Mouse (Mus musculus): ENCODE results near the gene Plekha8. TPM values are rescaled to one million over a fixed set of nuclear protein-coding genes. Genes with fewer than 3 reads are reported as not detected.

Gene Plekha8
- polyA plus RNA-seq (2012; rRNA removed; ENCODE audit: low replicate concordance) = 2.9 and 4.7 TPM in 2 replicates

GRCm38 (mm10) chr6:54594469-54595329 lies at the start of gene Plekha8:
Gene Plekha8, plus strand, starts transcription at chr6:54595111.

DNA sequence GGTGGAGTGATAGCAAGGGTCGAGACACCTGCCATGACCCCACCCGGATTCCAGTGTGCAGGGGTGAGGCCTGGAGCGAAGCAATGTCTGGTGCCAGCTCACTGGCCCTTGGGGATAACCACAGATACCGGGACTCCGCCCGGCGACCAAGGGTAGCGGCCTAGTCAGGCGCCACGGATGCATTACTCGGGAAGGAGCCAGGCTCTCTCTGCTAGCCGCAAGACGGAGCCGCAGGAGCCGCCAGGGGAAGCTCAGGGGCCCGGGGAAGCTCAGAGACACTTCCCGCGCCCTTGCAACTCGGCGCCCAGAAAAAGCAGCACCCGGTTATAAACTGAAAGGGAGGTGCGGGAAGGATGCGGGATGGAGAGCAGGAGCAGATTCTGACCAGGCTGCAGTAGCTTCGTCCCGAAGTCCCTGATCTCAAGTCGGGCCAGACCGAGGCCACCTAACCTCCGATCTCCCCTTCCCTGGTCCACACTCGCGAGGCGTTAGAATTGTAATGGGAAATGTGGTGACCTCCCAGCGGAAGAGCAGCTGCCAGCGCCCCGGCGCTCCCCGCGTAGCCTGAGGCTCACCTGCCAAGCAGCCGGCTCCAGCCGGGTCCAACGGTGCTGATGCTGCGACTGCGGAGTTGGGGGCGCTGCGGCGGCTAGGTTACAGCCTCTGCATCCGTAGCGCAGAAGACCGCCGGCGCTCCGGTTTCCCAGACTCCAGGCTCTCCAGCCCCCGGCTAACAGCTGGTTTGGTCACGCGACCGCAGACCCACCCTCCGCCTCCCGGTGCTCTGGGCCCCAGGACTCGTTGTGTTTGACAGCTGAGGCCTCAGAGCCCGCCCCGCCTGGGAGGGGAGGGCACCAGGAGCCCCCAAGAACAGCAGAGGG lies 29.0 kb upstream of the Plekha8 start, which contains the start of gene Scrn1:
Gene Scrn1, minus strand, starts transcription at position 825 of the 881 bp plus-strand sequence.

DNA sequence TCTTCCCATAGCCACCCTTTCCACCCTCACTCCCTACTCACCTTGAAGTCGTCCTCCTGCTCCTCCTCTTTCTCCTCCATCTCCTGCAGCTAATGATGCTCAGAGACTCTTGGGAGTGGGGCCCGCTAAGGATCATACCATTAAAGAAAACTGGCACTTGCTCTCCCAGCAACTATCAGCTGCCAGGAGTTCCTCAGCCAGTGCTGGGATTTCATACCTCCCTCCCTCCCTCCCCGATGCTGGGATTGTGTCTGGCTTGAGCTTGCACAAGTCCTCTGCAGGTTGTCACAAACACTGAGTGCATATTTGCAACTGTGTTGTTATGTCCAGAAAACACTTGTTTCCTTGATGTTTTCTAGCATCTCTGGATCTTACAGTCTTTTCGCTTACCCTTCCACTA lies 2.3 kb downstream of the Plekha8 start, which contains the start of gene Fkbp14:
Gene Fkbp14, minus strand, starts transcription at position 101 of the 400 bp plus-strand sequence.

GRCm38 (mm10) chr6:54680891-54681745 lies 86.2 kb downstream of the Plekha8 start, which contains the start of gene Mturn:
Gene Mturn, plus strand, starts transcription at chr6:54681624.

Other genes starting within 250 kb of the Plekha8 start
- 0.57 and 1.7 TPM in 2 replicates for gene Wipf3, start 165.5 kb upstream of the Plekha8 start, polyA plus RNA-seq (2012; rRNA removed; ENCODE audit: low replicate concordance)
- 2.2 and 3.3 TPM in 2 replicates for gene Scrn1, start 28.6 kb upstream of the Plekha8 start, polyA plus RNA-seq (2012; rRNA removed; ENCODE audit: low replicate concordance)
- 4.0 and 11.2 TPM in 2 replicates for gene Fkbp14, start 2.2 kb downstream of the Plekha8 start, polyA plus RNA-seq (2012; rRNA removed; ENCODE audit: low replicate concordance)
- 12.6 and 22.7 TPM in 2 replicates for gene Mturn, start 86.5 kb downstream of the Plekha8 start, polyA plus RNA-seq (2012; rRNA removed; ENCODE audit: low replicate concordance)
- 16.2 and 16.4 TPM in 2 replicates for gene Znrf2, start 221.8 kb downstream of the Plekha8 start, polyA plus RNA-seq (2012; rRNA removed; ENCODE audit: low replicate concordance)